Mouse (Mus musculus) heart, embryonic 13.5 days (tissue): ENCODE results near the gene Homer2. TPM values are rescaled to one million over a fixed set of nuclear protein-coding genes. Genes with fewer than 3 reads are reported as not detected.
A peak's percentile ranks its signal among the peaks of the same experiment; 100 is the strongest.

ENCODE experiments used
- ATAC-seq: fragments of 200-750 bp; cut with Nextera tagmentation; 2 replicates; pipeline ENCODE4 v1.8.0; 2017; ENCODE audit warnings: moderate TSS enrichment; ENCODE audit not compliant: insufficient number of reproducible peaks, low FRiP score, low TSS enrichment; ENCODE audit errors: extremely low read depth
- H3K27ac ChIP-seq: fragments of 300-500 bp; sonication (generic); replicated peaks from 2 replicates; pipeline ENCODE4 v1.5.1; 2015; ENCODE audit warnings: moderate library complexity, mild to moderate bottlenecking, inconsistent platforms
- H3K27me3 ChIP-seq: fragments of 300-500 bp; sonication (generic); replicated peaks from 2 replicates; pipeline ENCODE4 v1.6.1; 2015; ENCODE audit warnings: mild to moderate bottlenecking, inconsistent platforms
- H3K36me3 ChIP-seq: fragments of 300-500 bp; sonication (generic); 2 replicates; pipeline ENCODE4 v1.6.1; 2015; ENCODE audit warnings: mild to moderate bottlenecking, inconsistent platforms
- H3K4me1 ChIP-seq: fragments of 300-500 bp; sonication (generic); 2 replicates; pipeline ENCODE4 v1.6.1; 2015; ENCODE audit warnings: inconsistent platforms
- H3K4me2 ChIP-seq: fragments of 300-500 bp; sonication (generic); 2 replicates; pipeline ENCODE4 v1.6.1; 2015; ENCODE audit warnings: inconsistent platforms, mild to moderate bottlenecking, moderate library complexity
- H3K4me3 ChIP-seq: fragments of 300-500 bp; sonication (generic); 2 replicates; pipeline ENCODE4 v1.5.1; 2015; ENCODE audit warnings: moderate library complexity, mild to moderate bottlenecking, inconsistent platforms
- H3K9ac ChIP-seq: fragments of 300-500 bp; sonication (generic); 2 replicates; pipeline ENCODE4 v1.6.1; 2015; ENCODE audit warnings: inconsistent platforms, mild to moderate bottlenecking, moderate library complexity
- H3K9me3 ChIP-seq: fragments of 300-500 bp; sonication (generic); 2 replicates; pipeline ENCODE4 v1.6.1; 2016; ENCODE audit warnings: inconsistent platforms
- WGBS: fragments of 180-500 bp; shearing (Covaris S2); methylation state at CpG from one replicate; pipeline ENCODE4 v1.1.7; 2015; ENCODE audit warnings: mixed read lengths; 5-methylcytosine and 5-hydroxymethylcytosine counted together
- polyA plus RNA-seq: library from polyadenylated mRNA; unstranded; fragments of >200 nt; fragmentation: Nextera tagmentation; extraction: Ambion mirVana; gene quantifications from 2 replicates; pipeline ENCODE4 v1.2.1, GENCODE M21; 2015

The Homer2 gene
- polyA plus RNA-seq, 1 experiment from 2014 or later: 73.4 TPM

DNA sequence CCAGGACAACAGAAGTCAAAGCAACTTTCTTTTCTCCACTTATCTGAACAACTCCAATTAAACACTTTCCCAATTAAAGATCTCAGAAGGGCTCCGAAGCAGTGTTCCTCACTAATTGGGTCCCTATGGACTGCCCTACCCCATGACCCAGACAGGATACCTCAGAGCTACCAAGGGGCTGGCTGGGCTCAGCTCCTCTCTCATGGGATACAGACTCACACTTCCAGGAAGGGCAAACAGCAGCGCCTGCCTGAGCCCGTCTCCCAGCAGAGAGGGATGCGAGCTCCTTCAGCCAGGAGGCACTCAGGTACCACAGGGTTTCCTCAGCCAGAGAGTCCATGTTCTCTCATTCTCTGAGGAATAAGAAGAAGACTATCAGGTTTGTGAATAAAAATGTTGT lies 9.4 kb downstream of the Homer2 start:
- H3K9ac ChIP-seq: no peak overlapping the region
- no peaks in the 10 kb centered on the region for H3K9me3 ChIP-seq
- no peak overlapping the region for H3K27ac ChIP-seq
- H3K36me3 ChIP-seq: peaks cover 5% of the 10 kb centered on the region; the same call in 1 of the 2 replicates
- 67% methylated on average over 4 of the region's 4 CpGs for WGBS
- H3K4me1 ChIP-seq: peaks cover 69% of the 10 kb centered on the region
- H3K4me3 ChIP-seq: no peak overlapping the region
- ATAC-seq: no peak
- H3K27me3 ChIP-seq: no peaks in the 10 kb centered on the region
- no peak overlapping the region for H3K4me2 ChIP-seq

DNA sequence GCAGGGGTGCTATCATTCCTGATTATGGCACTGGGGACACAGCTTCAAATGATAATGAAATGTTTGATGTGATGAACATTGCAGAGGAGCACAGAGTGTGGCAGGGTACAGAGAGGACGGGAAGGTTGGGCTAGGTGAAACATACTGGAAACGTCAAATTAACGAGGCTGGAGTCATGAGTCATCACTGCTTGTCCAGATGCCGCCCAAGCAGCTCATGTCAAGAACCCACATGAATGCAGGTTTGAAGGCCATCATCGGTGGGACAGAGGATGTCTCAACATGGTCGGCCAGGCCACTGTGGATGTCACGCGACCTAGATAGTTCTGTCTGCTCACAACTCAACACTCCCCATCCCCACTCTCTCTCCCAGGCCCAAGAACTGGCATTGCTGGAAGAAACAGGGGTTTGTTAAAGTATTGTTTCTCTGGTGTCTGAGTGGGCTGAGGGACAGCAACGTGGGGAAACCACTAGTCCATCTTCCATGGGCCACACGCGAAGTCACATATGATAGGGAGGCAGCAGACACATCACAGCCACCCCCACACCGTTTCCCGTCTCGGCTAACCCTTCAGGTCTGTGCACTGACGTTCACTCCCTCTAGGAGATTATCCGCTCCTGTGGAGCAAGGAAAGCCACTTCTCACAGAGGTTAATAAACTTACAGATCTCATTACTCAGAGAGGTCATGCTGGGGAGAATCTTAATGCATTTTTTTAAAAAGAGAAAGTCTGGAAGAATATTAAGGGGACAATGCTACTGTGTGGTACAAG lies 11.4 kb downstream of the Homer2 start:
- Histone ChIP-seq H3K4me1 (peaks cover 64% of the 10 kb centered on the region), H3K27ac (no peak overlapping the region), H3K4me2 (no peak overlapping the region), H3K4me3 (no peak overlapping the region), H3K9ac (no peak overlapping the region), H3K9me3 (no peaks in the 10 kb centered on the region), H3K36me3 (peaks cover 5% of the 10 kb centered on the region; the same call in 1 of the 2 replicates), H3K27me3 (no peaks in the 10 kb centered on the region)
- ATAC-seq: no peak
- 68% methylated on average over 16 of the region's 16 CpGs for WGBS

DNA sequence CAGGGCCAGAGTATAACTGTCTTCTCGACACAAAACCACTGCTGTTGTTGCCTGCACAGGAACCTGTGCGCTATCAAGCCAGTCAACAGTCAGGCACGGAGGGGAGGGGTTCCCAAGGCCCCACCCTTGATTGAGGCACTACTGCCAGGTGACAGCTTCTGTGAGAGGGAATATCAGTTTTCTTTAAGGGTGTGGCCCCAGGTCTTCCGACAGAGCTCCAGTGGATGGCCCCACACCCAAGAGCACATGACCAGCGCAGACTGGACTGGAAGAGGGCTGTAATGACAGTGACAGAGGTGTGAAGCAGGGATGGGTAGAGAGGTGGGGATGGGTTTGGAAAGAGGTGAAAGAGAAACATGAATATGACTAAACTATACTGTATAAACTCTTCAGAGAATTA lies 16.3 kb downstream of the Homer2 start:
- Histone ChIP-seq H3K27ac (no peak overlapping the region), H3K9ac (no peak overlapping the region), H3K27me3 (no peaks in the 10 kb centered on the region), H3K4me1 (peaks cover 70% of the 10 kb centered on the region), H3K4me3 (no peak overlapping the region), H3K36me3 (peaks cover 5% of the 10 kb centered on the region; the same call in 1 of the 2 replicates), H3K9me3 (no peaks in the 10 kb centered on the region), H3K4me2 (no peak overlapping the region)
- no peak for ATAC-seq
- 62% methylated on average over 5 of the region's 5 CpGs for WGBS

GRCm38 (mm10) chr7:81689116-81689681 lies 18.1 kb downstream of the Homer2 start:
- Histone ChIP-seq H3K9me3 (no peaks in the 10 kb centered on the region), H3K4me1 (peaks cover 86% of the 10 kb centered on the region), H3K27me3 (no peaks in the 10 kb centered on the region), H3K27ac (peak overlapping the region; percentile 81), H3K4me3 (no peak overlapping the region), H3K9ac (peak overlapping the region; percentile 59; the same call in 1 of the 2 replicates), H3K36me3 (no peaks in the 10 kb centered on the region), H3K4me2 (no peak overlapping the region)
- ATAC-seq: no peak
- WGBS: 49% methylated on average over 8 of the region's 8 CpGs

DNA sequence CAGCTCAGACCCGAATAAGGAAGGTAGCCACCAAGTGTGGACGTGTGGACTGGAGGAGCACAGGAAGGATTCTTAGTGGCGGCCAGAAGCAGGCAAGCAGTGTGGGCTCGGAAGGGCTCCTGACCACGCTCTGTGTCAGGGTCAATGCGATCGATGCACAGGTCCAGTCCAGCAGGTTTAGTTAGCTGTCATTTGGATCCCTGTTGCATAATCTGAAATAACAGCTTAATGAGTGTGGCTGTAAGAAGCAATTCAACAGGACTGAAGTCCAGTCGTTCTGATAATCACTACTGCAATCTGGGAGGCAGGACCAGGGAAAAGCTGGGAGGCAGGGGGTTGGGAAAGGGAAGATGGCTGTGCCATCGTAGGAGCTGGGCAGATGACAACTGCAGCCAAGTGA lies 18.9 kb downstream of the Homer2 start:
- no peak for ATAC-seq
- Histone ChIP-seq H3K27me3 (no peaks in the 10 kb centered on the region), H3K9ac (0 out of 2 replicates have a peak overlapping the region, but pooled peaks have one; percentile 24), H3K4me1 (peaks cover 89% of the 10 kb centered on the region), H3K4me3 (no peak overlapping the region), H3K27ac (peak overlapping the region; percentile 81), H3K9me3 (no peaks in the 10 kb centered on the region), H3K36me3 (no peaks in the 10 kb centered on the region), H3K4me2 (no peak overlapping the region)
- WGBS: 73% methylated on average over 9 of the region's 9 CpGs

DNA sequence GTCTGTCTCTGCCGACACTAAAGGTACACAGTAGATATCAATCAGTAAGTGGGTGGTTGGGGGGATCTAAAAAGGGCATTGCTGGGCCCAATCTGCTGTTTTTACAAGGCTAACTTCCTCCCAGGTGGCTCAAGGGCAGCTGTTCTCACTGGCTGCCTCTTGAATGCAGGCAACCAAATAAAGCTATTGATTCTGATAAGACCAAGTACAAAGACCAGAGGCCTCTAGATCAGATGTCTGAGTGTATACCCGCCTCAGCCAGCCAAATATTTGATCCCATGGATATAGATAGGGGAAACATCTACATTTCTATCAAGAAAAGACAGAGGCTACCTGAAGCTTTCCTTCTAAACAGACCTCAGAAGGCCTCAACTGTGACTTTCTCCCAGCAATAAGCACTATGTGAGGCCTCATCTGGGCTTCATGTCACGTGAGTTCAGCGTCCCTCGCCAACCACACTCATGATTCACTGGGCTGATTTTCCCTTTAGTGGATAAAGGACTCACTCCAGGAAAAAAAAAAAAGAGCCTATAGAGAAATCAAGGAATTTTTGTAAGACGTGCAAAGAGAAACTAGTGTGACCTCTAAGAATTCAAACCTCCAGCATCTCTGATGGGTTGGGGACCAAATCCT lies 19.5 kb downstream of the Homer2 start:
- no peak overlapping the region for H3K4me3 ChIP-seq
- ATAC-seq: no peak
- no peak overlapping the region for H3K4me2 ChIP-seq
- no peaks in the 10 kb centered on the region for H3K9me3 ChIP-seq
- no peaks in the 10 kb centered on the region for H3K27me3 ChIP-seq
- WGBS: 61% methylated on average over 6 of the region's 6 CpGs
- no peaks in the 10 kb centered on the region for H3K36me3 ChIP-seq
- H3K4me1 ChIP-seq: peaks cover 91% of the 10 kb centered on the region
- H3K27ac ChIP-seq: peak overlapping the region; percentile 81
- peak overlapping the region; percentile 54; the same call in 1 of the 2 replicates for H3K9ac ChIP-seq

GRCm38 (mm10) chr7:81685375-81685774 lies 22.0 kb downstream of the Homer2 start:
- ATAC-seq: no peak

DNA sequence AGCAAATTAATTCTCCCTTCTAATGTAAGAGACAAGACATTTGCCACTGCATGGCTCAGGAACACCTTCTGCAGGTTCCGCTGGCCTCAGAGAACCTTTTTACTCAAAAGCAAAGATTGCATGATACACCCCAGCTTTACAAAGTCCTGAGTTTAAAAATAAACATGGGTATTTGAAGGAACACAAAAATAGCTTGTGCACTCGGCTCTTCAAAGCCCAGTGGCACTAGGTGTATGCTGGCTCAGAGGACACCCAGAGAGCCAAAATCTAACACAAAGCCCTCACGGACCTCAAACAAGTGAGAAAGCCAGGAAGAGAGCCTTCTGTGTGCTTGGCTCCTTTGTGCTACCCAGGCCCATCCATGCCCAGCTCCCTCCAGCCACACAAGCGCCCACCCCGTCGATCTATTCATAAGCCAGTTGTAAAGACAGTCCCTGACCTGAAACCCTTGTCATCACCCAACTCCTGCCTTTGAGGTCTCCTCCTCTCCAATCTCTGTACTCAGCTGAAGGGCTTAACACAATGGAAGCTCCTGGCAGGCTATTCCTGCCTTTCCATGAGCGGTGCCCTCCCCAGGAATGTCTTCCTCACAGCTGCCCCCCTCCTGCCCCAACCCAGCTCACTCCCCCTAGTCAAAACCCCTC lies 23.4 kb downstream of the Homer2 start:
- Histone ChIP-seq H3K9me3 (no peaks in the 10 kb centered on the region), H3K27ac (peak overlapping the region; percentile 94), H3K4me2 (peak overlapping the region; percentile 51), H3K27me3 (no peaks in the 10 kb centered on the region), H3K9ac (peak overlapping the region; percentile 63), H3K4me3 (no peak overlapping the region), H3K4me1 (peaks cover 79% of the 10 kb centered on the region), H3K36me3 (no peaks in the 10 kb centered on the region)
- WGBS: 46% methylated on average over 7 of the region's 7 CpGs
- peak; percentile 52; the same call in 1 of the 2 replicates for ATAC-seq

More at GRCm38 (mm10) chr7:81685375-81685774, 22.0 kb downstream of the Homer2 start:
- Histone ChIP-seq H3K4me3 (no peak overlapping the region), H3K27ac (peak overlapping the region; percentile 94), H3K36me3 (no peaks in the 10 kb centered on the region), H3K9ac (peak overlapping the region; percentile 28; the same call in 1 of the 2 replicates), H3K4me1 (peaks cover 93% of the 10 kb centered on the region), H3K4me2 (no peak overlapping the region), H3K27me3 (no peaks in the 10 kb centered on the region), H3K9me3 (no peaks in the 10 kb centered on the region)
- WGBS: 78% methylated on average over 7 of the region's 7 CpGs

DNA sequence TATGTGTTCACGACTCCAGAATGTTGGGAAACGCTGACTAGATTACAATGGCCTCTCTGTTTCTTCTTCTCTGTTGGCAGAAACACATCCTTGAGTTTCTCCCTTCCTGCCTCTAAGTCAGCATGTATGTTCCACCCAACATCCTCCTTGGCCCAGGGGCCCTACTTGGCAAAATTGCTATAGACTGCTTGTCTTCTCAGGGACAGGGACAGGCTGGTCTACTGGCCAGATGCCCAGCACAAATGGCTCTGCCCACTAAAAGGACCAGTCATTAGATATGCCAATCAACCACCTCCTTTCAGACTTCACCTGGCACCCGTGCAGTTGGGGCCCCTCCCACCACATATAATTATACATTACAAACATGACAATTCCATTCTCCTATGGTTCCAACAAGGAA lies 25.9 kb downstream of the Homer2 start:
- H3K9ac ChIP-seq: no peak overlapping the region
- H3K27ac ChIP-seq: no peak overlapping the region
- no peak overlapping the region for H3K4me3 ChIP-seq
- 61% methylated on average over 3 of the region's 3 CpGs for WGBS
- no peak for ATAC-seq
- no peaks in the 10 kb centered on the region for H3K36me3 ChIP-seq
- H3K27me3 ChIP-seq: no peaks in the 10 kb centered on the region
- H3K4me2 ChIP-seq: no peak overlapping the region
- H3K4me1 ChIP-seq: peaks cover 61% of the 10 kb centered on the region
- no peaks in the 10 kb centered on the region for H3K9me3 ChIP-seq

GRCm38 (mm10) chr7:81673359-81674013 lies 33.8 kb downstream of the Homer2 start:
- peak overlapping the region; percentile 53 for H3K4me2 ChIP-seq
- H3K27ac ChIP-seq: peak overlapping the region; percentile 84
- 33% methylated on average over 15 of the region's 15 CpGs for WGBS

More at GRCm38 (mm10) chr7:81673359-81674013, 33.8 kb downstream of the Homer2 start:
- Histone ChIP-seq H3K4me1 (peaks cover 46% of the 10 kb centered on the region), H3K36me3 (peaks cover 7% of the 10 kb centered on the region; the same call in 1 of the 2 replicates), H3K4me3 (peak overlapping the region; percentile 16; the same call in 1 of the 2 replicates), H3K27me3 (no peaks in the 10 kb centered on the region), H3K9ac (peak overlapping the region; percentile 59), H3K9me3 (no peaks in the 10 kb centered on the region)
- ATAC-seq: no peak; the same call in 1 of the 2 replicates
